Mouse (Mus musculus) T-helper 1 cell (primary cell): ENCODE measurements around the gene Kcnt2.

Experiments used
- in situ Hi-C: fragments of 300-600 bp; cut with MboI, MseI; formaldehyde crosslinking; loops from one replicate; pipeline ENCODE4 v1.15.1; 2025; ENCODE audit warnings: high pct_unique_total_duplicates

Kcnt2 gene

GRCm38 (mm10) chr1:140378791-140379190 lies 132.8 kb downstream of the Kcnt2 start:
- in situ Hi-C loops, result no loop called here

- in situ Hi-C loops, result no loop called here
Measured at GRCm38 (mm10) chr1:140379526-140379925, 133.6 kb downstream of the Kcnt2 start.

- in situ Hi-C loops, result no loop called here
Measured at GRCm38 (mm10) chr1:140381093-140381492, 135.1 kb downstream of the Kcnt2 start.

- in situ Hi-C loops, result no loop called here
Measured at GRCm38 (mm10) chr1:140390301-140390700, 144.3 kb downstream of the Kcnt2 start.

GRCm38 (mm10) chr1:140397756-140398155 lies 151.8 kb downstream of the Kcnt2 start:
- in situ Hi-C loops, result no loop called here

- in situ Hi-C loops, result no loop called here
Measured at GRCm38 (mm10) chr1:140406631-140407288, 160.8 kb downstream of the Kcnt2 start.

GRCm38 (mm10) chr1:140415761-140416160 lies 169.8 kb downstream of the Kcnt2 start:
- in situ Hi-C loops, result no loop called here

- in situ Hi-C loops, result no loop called here
Measured at GRCm38 (mm10) chr1:140422954-140423353, 177.0 kb downstream of the Kcnt2 start.

GRCm38 (mm10) chr1:140429284-140429850 lies 183.4 kb downstream of the Kcnt2 start:
- in situ Hi-C loops, result no loop called here

GRCm38 (mm10) chr1:140432039-140432438 lies 186.1 kb downstream of the Kcnt2 start:
- in situ Hi-C loops, result no loop called here

GRCm38 (mm10) chr1:140434791-140435190 lies 188.8 kb downstream of the Kcnt2 start:
- in situ Hi-C loops, result no loop called here

GRCm38 (mm10) chr1:140438176-140438575 lies 192.2 kb downstream of the Kcnt2 start:
- in situ Hi-C loops, result no loop called here

GRCm38 (mm10) chr1:140443904-140444303 lies 197.9 kb downstream of the Kcnt2 start:
- in situ Hi-C loops, result no loop called here

- in situ Hi-C loops, result no loop called here
Measured at GRCm38 (mm10) chr1:140444394-140444793, 198.4 kb downstream of the Kcnt2 start.

- in situ Hi-C loops, result no loop called here
Measured at GRCm38 (mm10) chr1:140451461-140451860, 205.5 kb downstream of the Kcnt2 start.

GRCm38 (mm10) chr1:140451924-140452323 lies 206.0 kb downstream of the Kcnt2 start:
- in situ Hi-C loops, result no loop called here

GRCm38 (mm10) chr1:140455903-140456302 lies 209.9 kb downstream of the Kcnt2 start:
- in situ Hi-C loops, result no loop called here

GRCm38 (mm10) chr1:140456873-140457272 lies 210.9 kb downstream of the Kcnt2 start:
- in situ Hi-C loops, result no loop called here

GRCm38 (mm10) chr1:140468315-140468714 lies 222.4 kb downstream of the Kcnt2 start:
- in situ Hi-C loops, result no loop called here

GRCm38 (mm10) chr1:140469586-140469985 lies 223.6 kb downstream of the Kcnt2 start:
- in situ Hi-C loops, result no loop called here

- in situ Hi-C loops, result no loop called here
Measured at GRCm38 (mm10) chr1:140476921-140477320, 231.0 kb downstream of the Kcnt2 start.

GRCm38 (mm10) chr1:140484016-140484415 lies 238.1 kb downstream of the Kcnt2 start:
- in situ Hi-C loops, result no loop called here

- in situ Hi-C loops, result no loop called here
Measured at GRCm38 (mm10) chr1:140489816-140490215, 243.9 kb downstream of the Kcnt2 start.

GRCm38 (mm10) chr1:140491406-140491805 lies 245.4 kb downstream of the Kcnt2 start:
- in situ Hi-C loops, result no loop called here
